Mouse (Mus musculus) hindbrain, postnatal 0 days (tissue): Measurements from ENCODE around the gene Fgfr2. TPM values are rescaled to one million over a fixed set of nuclear protein-coding genes. Genes with fewer than 3 reads are reported as not detected.

ENCODE experiments used
- ATAC-seq: fragments of 200-750 bp; cut with Nextera tagmentation; 2 replicates; pipeline ENCODE4 v1.8.0; 2017; ENCODE audit warnings: mild to moderate bottlenecking, moderate TSS enrichment, moderate library complexity
- DNase-seq: peaks from one replicate; pipeline ENCODE4 v3.0.0-alpha.2; 2015; ENCODE audit warnings: low spot score
- H3K27ac ChIP-seq: fragments of 300-500 bp; sonication (generic); 2 replicates; pipeline ENCODE4 v1.5.1; 2014; ENCODE audit warnings: mild to moderate bottlenecking
- H3K27me3 ChIP-seq: fragments of 300-500 bp; sonication (generic); 2 replicates; pipeline ENCODE4 v1.6.1; 2014; ENCODE audit warnings: low read length, mixed read lengths; ENCODE audit not compliant: insufficient read depth
- H3K36me3 ChIP-seq: fragments of 300-500 bp; sonication (generic); 2 replicates; pipeline ENCODE4 v1.6.1; 2014; ENCODE audit warnings: low read length, mixed read lengths; ENCODE audit not compliant: insufficient read depth
- H3K4me1 ChIP-seq: fragments of 300-500 bp; sonication (generic); 2 replicates; pipeline ENCODE4 v1.6.1; 2014; ENCODE audit warnings: antibody characterized with exemption, low read length, mixed read lengths; ENCODE audit not compliant: insufficient read depth
- H3K4me2 ChIP-seq: fragments of 300-500 bp; sonication (generic); 2 replicates; pipeline ENCODE4 v1.6.1; 2014; ENCODE audit warnings: low read depth, mild to moderate bottlenecking, low read length, moderate library complexity, mixed read lengths
- H3K4me3 ChIP-seq: fragments of 300-500 bp; sonication (generic); 2 replicates; pipeline ENCODE4 v1.5.1; 2014; ENCODE audit warnings: low read length
- H3K9ac ChIP-seq: fragments of 300-500 bp; sonication (generic); replicated peaks from 2 replicates; pipeline ENCODE4 v1.6.1; 2014; ENCODE audit warnings: mild to moderate bottlenecking, low read length, moderate library complexity, mixed read lengths
- H3K9me3 ChIP-seq: fragments of 300-500 bp; sonication (generic); 2 replicates; pipeline ENCODE4 v1.6.1; 2016; ENCODE audit warnings: low read length, mixed read lengths
- CTCF ChIP-seq: IDR thresholded peaks from 2 replicates; pipeline ENCODE4 v1.5.1; 2016; ENCODE audit warnings: antibody characterized with exemption, control low read depth, low read depth
- WGBS: fragments of 180-500 bp; shearing (Covaris S2); extraction: QIAGEN DNeasy Blood & Tissue Kit; methylation state at CpG from one replicate; pipeline ENCODE4 v1.1.7; 2014; 5-methylcytosine and 5-hydroxymethylcytosine counted together
- polyA plus RNA-seq: library from polyadenylated mRNA; unstranded; fragments of >200 nt; fragmentation: Nextera tagmentation; extraction: Ambion mirVana; gene quantifications from 2 replicates; pipeline ENCODE4 v1.2.1, GENCODE M21; 2015
- total RNA-seq: library from RNA; depleted of rRNA; stranded (reverse); fragments of >200 nt; gene quantifications from 2 replicates; pipeline ENCODE4 v1.2.3, GENCODE M21; 2014

Gene Fgfr2
- total and polyA plus RNA-seq, 2 experiments from 2014 or later: 17.3 to 49.0 TPM

GRCm38 (mm10) chr7:133089621-133090260 is 33.4 kb downstream of the Fgfr2 start:
- Histone ChIP-seq H3K9ac (no peak overlapping the region), H3K27ac (peak overlapping the region; percentile 41), H3K27me3 (no peaks in the 10 kb centered on the region), H3K4me3 (no peak overlapping the region), H3K4me1 (peaks cover 24% of the 10 kb centered on the region), H3K4me2 (no peak overlapping the region), H3K9me3 (no peaks in the 10 kb centered on the region), H3K36me3 (no peaks in the 10 kb centered on the region)
- WGBS: 57% methylated on average over 11 of the region's 11 CpGs
- ATAC-seq: no peak
- TF ChIP-seq CTCF: no peak
- DNase-seq: no peak

- no peak overlapping the region for H3K4me3 ChIP-seq
- H3K27ac ChIP-seq: peak overlapping the region; percentile 74
- H3K9me3 ChIP-seq: no peaks in the 10 kb centered on the region
- DNase-seq (peak; percentile 84), ATAC-seq (peak; percentile 81)
- H3K9ac ChIP-seq: peak overlapping the region; percentile 30; the same call in 1 of the 2 replicates
- 21% methylated on average over 11 of the region's 11 CpGs for WGBS
- no peak for TF ChIP-seq CTCF
- H3K4me2 ChIP-seq: peak overlapping the region; percentile 46
- no peaks in the 10 kb centered on the region for H3K36me3 ChIP-seq
- peaks cover 24% of the 10 kb centered on the region for H3K4me1 ChIP-seq
- no peaks in the 10 kb centered on the region for H3K27me3 ChIP-seq
Measured at GRCm38 (mm10) chr7:133088830-133089261, 34.3 kb downstream of the Fgfr2 start.

- H3K4me1 ChIP-seq: peaks cover 24% of the 10 kb centered on the region
- H3K9me3 ChIP-seq: no peaks in the 10 kb centered on the region
- WGBS: 42% methylated on average over 4 of the region's 4 CpGs
- no peak overlapping the region for H3K4me3 ChIP-seq
- no peaks in the 10 kb centered on the region for H3K27me3 ChIP-seq
- no peak for ATAC-seq
- no peak for TF ChIP-seq CTCF
- peak overlapping the region; percentile 74 for H3K27ac ChIP-seq
- H3K4me2 ChIP-seq: peak overlapping the region; percentile 46
- no peak for DNase-seq
- peak overlapping the region; percentile 30; the same call in 1 of the 2 replicates for H3K9ac ChIP-seq
- no peaks in the 10 kb centered on the region for H3K36me3 ChIP-seq
Measured at GRCm38 (mm10) chr7:133088411-133088810, 34.7 kb downstream of the Fgfr2 start.

GRCm38 (mm10) chr7:133085408-133085807 is 37.7 kb downstream of the Fgfr2 start:
- no peak for TF ChIP-seq CTCF
- Histone ChIP-seq H3K27me3 (no peaks in the 10 kb centered on the region), H3K27ac (no peak overlapping the region), H3K9me3 (no peaks in the 10 kb centered on the region), H3K4me3 (no peak overlapping the region), H3K36me3 (no peaks in the 10 kb centered on the region), H3K4me2 (no peak overlapping the region), H3K4me1 (peaks cover 20% of the 10 kb centered on the region), H3K9ac (no peak overlapping the region)
- DNase-seq (no peak), ATAC-seq (no peak)
- WGBS: 85% methylated on average over 3 of the region's 3 CpGs

- no peak for ATAC-seq
- Histone ChIP-seq H3K27me3 (no peaks in the 10 kb centered on the region), H3K9me3 (no peaks in the 10 kb centered on the region), H3K36me3 (peaks cover 9% of the 10 kb centered on the region; the same call in 1 of the 2 replicates), H3K4me1 (peaks cover 8% of the 10 kb centered on the region), H3K9ac (no peak overlapping the region), H3K4me3 (no peak overlapping the region), H3K4me2 (no peak overlapping the region), H3K27ac (no peak overlapping the region)
- no peak for TF ChIP-seq CTCF
- 81% methylated on average over 13 of the region's 13 CpGs for WGBS
- DNase-seq: no peak
Measured at GRCm38 (mm10) chr7:133083936-133084614, 39.1 kb downstream of the Fgfr2 start.

GRCm38 (mm10) chr7:133078929-133079328 is 44.2 kb downstream of the Fgfr2 start:
- 89% methylated on average over 1 of the region's 1 CpGs for WGBS
- Histone ChIP-seq H3K27me3 (no peaks in the 10 kb centered on the region), H3K27ac (no peak overlapping the region), H3K4me1 (peaks cover under 1% of the 10 kb centered on the region; the same call in 1 of the 2 replicates), H3K36me3 (peaks cover 9% of the 10 kb centered on the region; the same call in 1 of the 2 replicates), H3K4me3 (no peak overlapping the region), H3K9me3 (no peaks in the 10 kb centered on the region), H3K9ac (no peak overlapping the region), H3K4me2 (no peak overlapping the region)
- no peak for TF ChIP-seq CTCF
- no peak for DNase-seq
- no peak for ATAC-seq
